Comparison of ENCODE assay signal across 8 mouse cellular contexts in the genomic region with DNA sequence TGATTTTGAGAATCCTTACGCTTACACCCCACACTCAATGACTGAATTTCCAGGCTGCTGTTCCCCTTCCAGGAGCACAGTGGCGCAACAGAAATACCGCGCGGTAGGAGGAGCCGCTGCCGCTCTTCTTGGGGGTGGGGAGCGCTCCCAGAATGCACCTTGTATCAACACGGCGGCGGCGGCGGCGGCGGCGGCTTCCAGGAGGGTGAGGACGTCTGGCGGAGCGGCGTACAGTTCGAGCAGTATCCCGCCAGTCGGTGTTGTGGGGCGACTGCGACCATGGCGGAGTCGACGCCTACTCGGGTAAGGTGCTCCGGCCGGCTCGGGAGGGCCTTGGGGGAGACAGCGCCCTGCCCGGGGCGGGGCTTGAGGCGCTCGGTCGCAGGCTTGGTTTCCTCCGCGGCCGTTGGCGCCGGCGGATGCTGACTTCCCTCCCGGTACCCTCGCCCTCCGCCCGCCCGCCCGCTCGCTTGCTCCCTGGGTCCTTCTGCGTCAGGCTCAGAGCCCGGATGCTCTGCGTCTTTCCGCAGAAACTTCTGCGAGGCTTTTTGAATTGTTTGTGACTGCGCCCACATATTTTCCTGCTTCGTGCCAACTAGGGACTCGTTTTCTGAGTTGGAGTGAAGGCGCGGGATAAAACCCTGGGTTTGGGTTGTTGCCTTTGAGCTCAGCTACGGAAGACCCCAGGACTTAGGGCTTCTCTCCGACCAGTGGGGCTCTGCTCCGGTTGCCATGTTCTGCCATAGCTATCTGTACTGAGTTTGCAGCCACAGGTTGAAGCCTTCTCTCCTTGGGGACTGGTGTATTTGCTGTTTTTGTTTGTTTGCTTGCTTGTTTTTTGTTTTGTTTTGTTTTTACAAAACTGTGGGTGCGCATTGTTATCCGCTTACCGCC. TPM values are rescaled to one million over a fixed set of nuclear protein-coding genes. Genes with fewer than 3 reads are reported as not detected.
DNase-seq lines count a peak whose midpoint lies in the region; ATAC-seq and TF ChIP-seq lines count a peak whose summit lies in the region.

Zfp212 (plus strand) TSS at position 30 of the 894 bp plus-strand sequence.

- H3K4me1 ChIP-seq in embryonic facial prominence, embryonic 12.5 days: peaks cover 12% of the 10 kb centered on the region
- H3K4me1 ChIP-seq in limb, embryonic 11.5 days (ENCODE audit: control insufficient read depth, insufficient read depth, low read length): peaks cover 8% of the 10 kb centered on the region
- peaks cover 22% of the 10 kb centered on the region for H3K4me1 ChIP-seq in midbrain, embryonic 13.5 days (replicated peaks)
- H3K4me1 ChIP-seq in small intestine, adult 2 months (ENCODE audit: control insufficient read depth, insufficient read depth, insufficient read length, low read length): peaks cover 15% of the 10 kb centered on the region; the same call in 1 of the 2 replicates

- peak within 1 kb of the TSS; percentile 97 for H3K27ac ChIP-seq in embryonic facial prominence, embryonic 12.5 days
- H3K27ac ChIP-seq in limb, embryonic 11.5 days (replicated peaks; ENCODE audit: low read depth, low read length): peak within 1 kb of the TSS; percentile 90
- H3K27ac ChIP-seq in midbrain, embryonic 13.5 days: peak within 1 kb of the TSS; percentile 95
- peak within 1 kb of the TSS; percentile 98 for H3K27ac ChIP-seq in small intestine, adult 2 months (ENCODE audit: insufficient read depth, low read depth, low read length)

- H3K36me3 ChIP-seq in embryonic facial prominence, embryonic 12.5 days: no peaks in the 10 kb centered on the region
- H3K36me3 ChIP-seq in limb, embryonic 11.5 days (ENCODE audit: control insufficient read depth, insufficient read depth, low read length): no peaks in the 10 kb centered on the region
- H3K36me3 ChIP-seq in midbrain, embryonic 13.5 days: no peaks in the 10 kb centered on the region
- H3K36me3 ChIP-seq in small intestine, adult 2 months (ENCODE audit: control insufficient read depth, insufficient read depth, low read length): no peaks in the 10 kb centered on the region

- H3K4me2 ChIP-seq in embryonic facial prominence, embryonic 12.5 days (replicated peaks): peak within 1 kb of the TSS; percentile 76
- peak within 1 kb of the TSS; percentile 69 for H3K4me2 ChIP-seq in limb, embryonic 11.5 days (ENCODE audit: low read depth, severe bottlenecking)
- H3K4me2 ChIP-seq in midbrain, embryonic 13.5 days (replicated peaks): peak within 1 kb of the TSS; percentile 94

- H3K9me3 ChIP-seq in embryonic facial prominence, embryonic 12.5 days: no peaks in the 10 kb centered on the region
- H3K9me3 ChIP-seq in limb, embryonic 11.5 days (ENCODE audit: control insufficient read depth, low read length): no peaks in the 10 kb centered on the region
- no peaks in the 10 kb centered on the region for H3K9me3 ChIP-seq in midbrain, embryonic 13.5 days

- peak within 1 kb of the TSS; percentile 84 for H3K4me3 ChIP-seq in embryonic facial prominence, embryonic 12.5 days
- peak within 1 kb of the TSS; percentile 86 for H3K4me3 ChIP-seq in limb, embryonic 11.5 days (ENCODE audit: low read depth, low read length)
- H3K4me3 ChIP-seq in midbrain, embryonic 13.5 days (replicated peaks): peak within 1 kb of the TSS; percentile 91
- H3K4me3 ChIP-seq in small intestine, adult 2 months (ENCODE audit: low read depth, low read length): peak within 1 kb of the TSS; percentile 94

- H3K27me3 ChIP-seq in embryonic facial prominence, embryonic 12.5 days: no peaks in the 10 kb centered on the region
- H3K27me3 ChIP-seq in limb, embryonic 11.5 days (ENCODE audit: control insufficient read depth, insufficient read depth, low read length): no peaks in the 10 kb centered on the region
- no peaks in the 10 kb centered on the region for H3K27me3 ChIP-seq in midbrain, embryonic 13.5 days
- H3K27me3 ChIP-seq in small intestine, adult 2 months (ENCODE audit: control insufficient read depth, insufficient read depth, low read length): no peaks in the 10 kb centered on the region

- H3K9ac ChIP-seq in embryonic facial prominence, embryonic 12.5 days: peak within 1 kb of the TSS; percentile 88
- H3K9ac ChIP-seq in limb, embryonic 11.5 days (ENCODE audit: low read length): peak within 1 kb of the TSS; percentile 88
- H3K9ac ChIP-seq in midbrain, embryonic 13.5 days (replicated peaks): peak within 1 kb of the TSS; percentile 85

- no peak; the same call in none of the 2 replicates for TF ChIP-seq POLR2A in small intestine, adult 2 months (IDR thresholded peaks at IDR 0.05; ENCODE audit: low read depth, low read length)

- peak; percentile 90 for ATAC-seq in embryonic facial prominence, embryonic 12.5 days (ENCODE audit: insufficient number of reproducible peaks, insufficient read depth, low FRiP score, low TSS enrichment)
- ATAC-seq in limb, embryonic 11.5 days (ENCODE audit: insufficient number of reproducible peaks, low FRiP score, low TSS enrichment, low read depth): peak; percentile 92
- ATAC-seq in midbrain, embryonic 13.5 days: peak; percentile 97

- peak; percentile 96 for DNase-seq in 3T3-L1 (ENCODE audit: low read depth, low spot score)
- peak; percentile 90 to 92 for DNase-seq in adrenal gland, postnatal 36 days
- peak; percentile 98 for DNase-seq in heart, adult 11 months
- peak; percentile 91 for DNase-seq in kidney, adult 18-20 months
- peak; percentile 94 for DNase-seq in limb, embryonic 11.5 days (ENCODE audit: low spot score)

- WGBS in embryonic facial prominence, embryonic 12.5 days: under 1% methylated on average over 67 of the region's 67 CpGs
- under 1% methylated on average over 67 of the region's 67 CpGs for whole genome bisulfite sequencing in limb, embryonic 11.5 days
- under 1% methylated on average over 66 of the region's 67 CpGs for WGBS in midbrain, embryonic 13.5 days
- 1% methylated on average over 67 of the region's 67 CpGs for WGBS in small intestine, adult 2 months

- TF ChIP-seq CTCF in small intestine, adult 2 months (IDR thresholded peaks at IDR 0.05; ENCODE audit: extremely low read depth, insufficient read length, insufficient replicate concordance, low read depth, low read length): peak; percentile 46; the same call in 1 of the 2 replicates

RNA-seq across cellular contexts. Expression of gene Zfp212, which starts in this region (rescaled TPM):
- 10 to 100 TPM; 14.7 to 15.2 TPM for total RNA-seq in adrenal gland, postnatal 36 days (2021)
- polyA plus RNA-seq in embryonic facial prominence, embryonic 12.5 days (2016; fragmentation: Nextera tagmentation; extraction: Ambion mirVana): 21.8 and 22.0 TPM in 2 replicates
- 14.7 and 16.5 TPM in 2 replicates for polyA plus RNA-seq in limb, embryonic 11.5 days (2014; fragmentation: Nextera tagmentation; extraction: Ambion mirVana)
- polyA plus RNA-seq in midbrain, embryonic 13.5 days (2015; fragmentation: Nextera tagmentation; extraction: Ambion mirVana): 21.0 and 22.2 TPM in 2 replicates
- 2.3 and 5.7 TPM in 2 replicates for polyA plus RNA-seq in small intestine, adult 2 months (2012; rRNA removed)

Comparison
In these comparisons a context has a peak if more than half of its experiments do, and no peak if none do; other contexts are left out.
1. Peak in every context shown above with its lines: DNase-seq, ATAC-seq, H3K4me3 ChIP-seq and H3K27ac ChIP-seq.